Mouse (Mus musculus): ENCODE results near the gene Plscr3. TPM values are rescaled to one million over a fixed set of nuclear protein-coding genes. Genes with fewer than 3 reads are reported as not detected.

Plscr3 gene
- total and polyA plus RNA-seq, 2 experiments: 1.5 to 18.5 TPM

DNA sequence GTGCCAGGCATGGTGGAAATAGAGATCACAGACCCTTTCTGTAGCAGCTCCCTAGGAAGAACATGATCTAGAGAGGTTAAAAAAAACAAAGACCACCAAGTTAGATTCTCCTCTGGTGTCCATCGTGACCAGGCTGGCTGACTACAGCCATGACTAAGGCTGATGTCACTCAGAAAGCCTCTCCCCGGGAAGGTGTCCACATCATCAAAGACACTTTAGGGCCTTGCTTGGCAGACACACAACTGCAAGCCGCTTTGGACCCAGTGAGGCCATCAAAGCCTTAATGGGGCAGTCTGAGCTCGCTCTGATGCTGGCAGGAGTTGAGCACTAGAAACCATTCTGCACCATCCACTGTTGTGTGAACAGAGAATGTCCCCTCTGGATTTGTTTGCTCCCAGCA is 26.3 kb downstream of the Plscr3 start:
- WGBS: 85% methylated on average over 4 of the region's 4 CpGs
- no peaks in the 10 kb centered on the region for H3K4me1 ChIP-seq (ENCODE audit: control insufficient read depth, insufficient read depth, low read length)

DNA sequence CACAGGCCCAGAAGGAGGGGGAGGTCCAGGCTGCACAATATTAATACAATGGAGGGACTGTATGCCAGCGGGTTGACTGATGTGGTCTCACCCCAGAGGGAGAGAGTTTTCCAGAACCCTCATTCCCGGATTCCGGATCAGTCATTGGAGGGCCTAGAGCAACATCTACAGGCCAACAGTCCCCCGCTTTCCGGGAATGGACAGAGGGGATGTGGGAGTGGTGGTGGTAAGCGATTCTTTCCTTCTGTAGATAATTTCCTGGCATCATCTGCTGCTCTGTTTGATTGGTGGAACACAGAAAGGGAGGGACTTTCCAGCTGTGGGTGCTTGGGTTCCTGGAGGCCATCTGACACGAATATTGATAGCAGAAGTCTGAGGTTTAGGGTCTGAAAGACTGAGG is 30.0 kb downstream of the Plscr3 start:
- 67% methylated on average over 7 of the region's 7 CpGs for WGBS
- H3K4me3 ChIP-seq (ENCODE audit: insufficient read depth, low read depth, low read length): no peak overlapping the region
- H3K27ac ChIP-seq (replicated peaks; ENCODE audit: insufficient read depth, low read depth, low read length): no peak overlapping the region
- no peak overlapping the region for H3K9ac ChIP-seq (ENCODE audit: low read depth, low read length)
- DNase-seq (ENCODE audit: extremely low read depth, low read depth, low spot score): no peak
- no peaks in the 10 kb centered on the region for H3K36me3 ChIP-seq (ENCODE audit: control insufficient read depth, insufficient read depth, low read length)
- TF ChIP-seq POLR2A (IDR thresholded peaks at IDR 0.05; ENCODE audit: extremely low read depth, insufficient read depth, low read length): no peak
- TF ChIP-seq CTCF (IDR thresholded peaks at IDR 0.05; ENCODE audit: low read depth, low read length): no peak
- no peaks in the 10 kb centered on the region for H3K27me3 ChIP-seq (ENCODE audit: control insufficient read depth, insufficient read depth, low read length)
- H3K4me1 ChIP-seq (ENCODE audit: control insufficient read depth, insufficient read depth, low read length): no peaks in the 10 kb centered on the region
- no peaks in the 10 kb centered on the region for H3K79me2 ChIP-seq (ENCODE audit: control insufficient read depth, insufficient read depth, low read length)

More for the DNA sequence above, 26.3 kb downstream of the Plscr3 start:
- Histone ChIP-seq H3K36me3 (ENCODE audit: control insufficient read depth, insufficient read depth, low read length) (no peaks in the 10 kb centered on the region), H3K79me2 (ENCODE audit: control insufficient read depth, insufficient read depth, low read length) (no peaks in the 10 kb centered on the region), H3K9ac (ENCODE audit: low read depth, low read length) (no peak overlapping the region), H3K27ac (replicated peaks; ENCODE audit: insufficient read depth, low read depth, low read length) (no peak overlapping the region), H3K27me3 (ENCODE audit: control insufficient read depth, insufficient read depth, low read length) (no peaks in the 10 kb centered on the region), H3K4me3 (ENCODE audit: insufficient read depth, low read depth, low read length) (no peak overlapping the region)
- no peak for DNase-seq (ENCODE audit: extremely low read depth, low read depth, low spot score)
- TF ChIP-seq CTCF (IDR thresholded peaks at IDR 0.05; ENCODE audit: low read depth, low read length): no peak

DNA sequence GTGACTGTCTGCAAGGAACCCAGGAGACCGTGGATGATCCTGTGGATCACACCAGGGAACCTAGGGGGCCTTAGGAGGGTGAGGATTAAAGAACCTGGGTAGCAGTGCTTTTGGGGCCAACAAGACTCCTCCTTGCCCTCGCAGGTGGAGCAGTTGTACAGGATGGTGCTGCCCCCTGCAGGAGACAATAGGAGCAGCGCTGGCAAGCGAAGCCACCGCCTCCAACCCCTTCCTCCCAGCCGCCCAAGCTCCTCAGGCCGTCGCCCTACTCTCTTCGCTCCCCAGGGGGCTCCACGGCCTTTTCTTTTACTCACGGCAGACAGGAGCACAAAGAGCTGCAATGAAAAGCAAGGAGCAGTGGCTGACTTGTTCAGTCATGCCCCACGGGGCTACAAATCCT is 30.7 kb downstream of the Plscr3 start:
- TF ChIP-seq POLR2A (IDR thresholded peaks at IDR 0.05; ENCODE audit: extremely low read depth, insufficient read depth, low read length) (no peak), CTCF (IDR thresholded peaks at IDR 0.05; ENCODE audit: low read depth, low read length) (peak; percentile 96)
- Histone ChIP-seq H3K36me3 (ENCODE audit: control insufficient read depth, insufficient read depth, low read length) (no peaks in the 10 kb centered on the region), H3K4me1 (ENCODE audit: control insufficient read depth, insufficient read depth, low read length) (0 out of 2 replicates have a peak, but pooled peaks cover 3% of the 10 kb centered on the region), H3K27ac (replicated peaks; ENCODE audit: insufficient read depth, low read depth, low read length) (no peak overlapping the region), H3K9ac (ENCODE audit: low read depth, low read length) (no peak overlapping the region), H3K27me3 (ENCODE audit: control insufficient read depth, insufficient read depth, low read length) (no peaks in the 10 kb centered on the region), H3K4me3 (ENCODE audit: insufficient read depth, low read depth, low read length) (no peak overlapping the region), H3K79me2 (ENCODE audit: control insufficient read depth, insufficient read depth, low read length) (no peaks in the 10 kb centered on the region)
- WGBS: 4% methylated on average over 12 of the region's 12 CpGs
- DNase-seq (ENCODE audit: extremely low read depth, low read depth, low spot score): peak; percentile 46

DNA sequence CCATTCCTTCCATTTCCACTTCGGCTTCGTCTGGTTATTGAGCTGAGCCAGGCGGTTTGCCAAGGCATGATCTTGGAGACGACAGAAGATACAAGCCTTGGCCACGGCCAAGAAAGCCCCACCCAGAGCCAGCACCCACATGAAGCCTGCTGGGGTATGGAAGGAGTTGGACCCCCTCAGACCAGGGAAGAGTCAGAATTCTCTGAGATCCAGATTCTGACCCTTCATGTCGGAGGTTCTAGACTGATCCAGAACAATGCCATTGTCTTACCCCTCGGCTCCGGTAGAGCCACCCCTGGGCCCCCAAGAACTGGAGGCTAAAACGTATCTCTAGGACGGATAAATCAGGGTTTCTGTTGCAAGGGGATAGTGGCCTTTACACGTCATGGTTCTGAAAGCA is 31.7 kb downstream of the Plscr3 start, which contains the start of gene Tmem95:
TSS of gene Tmem95 (minus strand) at position 141 of the 400 bp plus-strand sequence.
- Histone ChIP-seq H3K36me3 (ENCODE audit: control insufficient read depth, insufficient read depth, low read length) (no peaks in the 10 kb centered on the region), H3K27ac (replicated peaks; ENCODE audit: insufficient read depth, low read depth, low read length) (no peak within 1 kb of the TSS), H3K4me3 (ENCODE audit: insufficient read depth, low read depth, low read length) (no peak within 1 kb of the TSS), H3K79me2 (ENCODE audit: control insufficient read depth, insufficient read depth, low read length) (no peaks in the 10 kb centered on the region), H3K9ac (ENCODE audit: low read depth, low read length) (no peak within 1 kb of the TSS), H3K4me1 (ENCODE audit: control insufficient read depth, insufficient read depth, low read length) (0 out of 2 replicates have a peak, but pooled peaks cover 3% of the 10 kb centered on the region), H3K27me3 (ENCODE audit: control insufficient read depth, insufficient read depth, low read length) (no peaks in the 10 kb centered on the region)
- TF ChIP-seq CTCF (IDR thresholded peaks at IDR 0.05; ENCODE audit: low read depth, low read length): no peak
- no peak for TF ChIP-seq POLR2A (IDR thresholded peaks at IDR 0.05; ENCODE audit: extremely low read depth, insufficient read depth, low read length)
- 89% methylated on average over 11 of the region's 11 CpGs for WGBS
- no peak for DNase-seq (ENCODE audit: extremely low read depth, low read depth, low spot score)

DNA sequence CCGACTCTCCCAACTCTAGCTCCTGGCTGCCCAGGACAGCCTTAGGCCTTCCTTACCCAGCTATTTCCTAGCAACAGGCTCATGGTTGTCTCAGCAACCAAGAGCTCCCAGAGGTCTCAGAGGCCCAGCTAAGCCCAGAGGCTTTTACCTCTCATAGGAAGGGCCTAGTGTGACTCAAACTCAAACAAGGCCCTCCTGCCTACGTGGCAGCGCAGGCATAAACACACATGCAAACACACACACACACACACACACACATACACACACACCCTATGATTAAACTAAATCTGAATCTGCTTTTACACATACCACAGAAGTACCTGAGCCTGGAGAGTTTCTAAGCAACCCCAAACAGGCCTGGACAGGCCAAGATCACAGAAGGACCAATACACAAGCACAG is 32.2 kb downstream of the Plscr3 start:
- no peak overlapping the region for H3K27ac ChIP-seq (replicated peaks; ENCODE audit: insufficient read depth, low read depth, low read length)
- no peaks in the 10 kb centered on the region for H3K79me2 ChIP-seq (ENCODE audit: control insufficient read depth, insufficient read depth, low read length)
- H3K36me3 ChIP-seq (ENCODE audit: control insufficient read depth, insufficient read depth, low read length): no peaks in the 10 kb centered on the region
- 92% methylated on average over 3 of the region's 3 CpGs for WGBS
- no peak for DNase-seq (ENCODE audit: extremely low read depth, low read depth, low spot score)
- H3K27me3 ChIP-seq (ENCODE audit: control insufficient read depth, insufficient read depth, low read length): no peaks in the 10 kb centered on the region
- H3K4me3 ChIP-seq (ENCODE audit: insufficient read depth, low read depth, low read length): no peak overlapping the region
- TF ChIP-seq CTCF (IDR thresholded peaks at IDR 0.05; ENCODE audit: low read depth, low read length) (no peak), POLR2A (IDR thresholded peaks at IDR 0.05; ENCODE audit: extremely low read depth, insufficient read depth, low read length) (no peak)
- H3K4me1 ChIP-seq (ENCODE audit: control insufficient read depth, insufficient read depth, low read length): 0 out of 2 replicates have a peak, but pooled peaks cover 3% of the 10 kb centered on the region
- no peak overlapping the region for H3K9ac ChIP-seq (ENCODE audit: low read depth, low read length)

DNA sequence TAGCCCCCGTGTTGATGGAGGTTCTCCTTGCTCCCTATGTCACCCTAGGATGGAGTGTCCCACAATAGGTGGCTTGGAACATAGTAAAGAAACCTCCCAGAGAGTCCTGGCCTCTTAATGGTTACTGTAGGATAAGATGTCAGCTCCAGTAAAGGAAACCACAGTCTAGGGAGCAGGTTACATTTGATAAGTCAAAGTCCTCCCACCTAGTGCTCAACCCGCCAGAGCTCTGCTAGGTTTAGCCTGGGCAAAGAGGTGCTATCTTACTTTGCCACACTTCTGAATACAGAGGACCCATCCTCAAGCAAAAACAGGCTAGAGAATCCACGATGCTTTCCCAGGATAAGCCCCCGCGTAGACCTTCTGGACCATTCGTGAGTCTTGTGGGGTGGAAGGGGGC is 32.8 kb downstream of the Plscr3 start:
- no peaks in the 10 kb centered on the region for H3K36me3 ChIP-seq (ENCODE audit: control insufficient read depth, insufficient read depth, low read length)
- H3K27ac ChIP-seq (replicated peaks; ENCODE audit: insufficient read depth, low read depth, low read length): no peak overlapping the region
- no peaks in the 10 kb centered on the region for H3K27me3 ChIP-seq (ENCODE audit: control insufficient read depth, insufficient read depth, low read length)
- no peak overlapping the region for H3K4me3 ChIP-seq (ENCODE audit: insufficient read depth, low read depth, low read length)
- H3K79me2 ChIP-seq (ENCODE audit: control insufficient read depth, insufficient read depth, low read length): no peaks in the 10 kb centered on the region
- TF ChIP-seq CTCF (IDR thresholded peaks at IDR 0.05; ENCODE audit: low read depth, low read length) (no peak), POLR2A (IDR thresholded peaks at IDR 0.05; ENCODE audit: extremely low read depth, insufficient read depth, low read length) (no peak)
- H3K9ac ChIP-seq (ENCODE audit: low read depth, low read length): no peak overlapping the region
- no peak for DNase-seq (ENCODE audit: extremely low read depth, low read depth, low spot score)
- WGBS: 88% methylated on average over 6 of the region's 6 CpGs
- H3K4me1 ChIP-seq (ENCODE audit: control insufficient read depth, insufficient read depth, low read length): 0 out of 2 replicates have a peak, but pooled peaks cover 3% of the 10 kb centered on the region
